Comparison of ENCODE assay signal across 14 mouse cellular contexts in the genomic region with DNA sequence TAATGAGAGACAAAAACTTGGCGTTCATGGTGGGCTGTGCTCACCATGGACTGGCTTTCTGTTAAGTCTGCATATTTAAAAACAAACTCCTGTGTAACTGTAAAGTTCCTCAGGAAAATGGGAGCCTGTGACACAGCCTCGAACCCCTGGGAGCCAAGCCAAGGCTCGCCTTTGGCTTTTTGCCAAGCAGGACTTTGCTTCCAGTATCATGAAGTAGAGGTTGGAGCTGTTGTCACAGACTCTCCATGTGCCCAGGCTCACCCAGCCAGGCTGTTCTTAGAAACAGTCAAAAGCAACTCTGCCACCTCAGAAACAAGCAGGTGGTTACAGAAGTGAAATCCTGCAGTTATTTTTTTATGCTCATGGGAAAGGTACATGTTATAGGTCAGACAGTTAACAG. TPM values are rescaled to one million over a fixed set of nuclear protein-coding genes. Genes with fewer than 3 reads are reported as not detected.
DNase-seq lines count a peak whose midpoint lies in the region; ATAC-seq and TF ChIP-seq lines count a peak whose summit lies in the region.
"Had no signal": no experiment of that assay in that cellular context is flagged by ENCODE, and none has a peak within 500 bp of the region (broad histone marks: within the 10 kb centered on the region; RNA-seq: fewer than 3 reads in every experiment).

No protein-coding gene starts in this region.

- no peak for TF ChIP-seq CTCF in lung, postnatal 0 days (IDR thresholded peaks at IDR 0.05)

- H3K4me3 ChIP-seq in lung, postnatal 0 days (ENCODE audit: low read depth, low read length), result no peak overlapping the region
- no peak overlapping the region for H3K4me3 ChIP-seq in intestine, embryonic 16.5 days (ENCODE audit: low read length)
- H3K4me3 ChIP-seq in stomach, embryonic 15.5 days (replicated peaks), result no peak overlapping the region
- H3K4me3 ChIP-seq: embryonic facial prominence, embryonic 15.5 days; lung, embryonic 15.5 days; myocyte had no signal

- 34% methylated on average over 3 of the region's 3 CpGs for WGBS in lung, postnatal 0 days
- 33% methylated on average over 3 of the region's 3 CpGs for WGBS in intestine, embryonic 16.5 days
- 33% methylated on average over 3 of the region's 3 CpGs for WGBS in stomach, embryonic 15.5 days

- H3K9ac ChIP-seq in lung, postnatal 0 days (replicated peaks; ENCODE audit: low read depth), result no peak overlapping the region
- H3K9ac ChIP-seq in intestine, embryonic 16.5 days (ENCODE audit: low read depth, low read length), result no peak overlapping the region
- no peak overlapping the region for H3K9ac ChIP-seq in stomach, embryonic 15.5 days
- H3K9ac ChIP-seq: embryonic facial prominence, embryonic 15.5 days; lung, embryonic 15.5 days had no signal

- no peaks in the 10 kb centered on the region for H3K36me3 ChIP-seq in lung, postnatal 0 days (ENCODE audit: insufficient read depth, low read length)
- H3K36me3 ChIP-seq in intestine, embryonic 16.5 days (ENCODE audit: control insufficient read depth, insufficient read depth, low read length), result no peaks in the 10 kb centered on the region
- no peaks in the 10 kb centered on the region for H3K36me3 ChIP-seq in stomach, embryonic 15.5 days
- H3K36me3 ChIP-seq: embryonic facial prominence, embryonic 15.5 days; lung, embryonic 15.5 days had no signal

- DNase-seq in gastrocnemius, adult 18-20 months (ENCODE audit: low spot score), result peak; percentile 11
- no peak for DNase-seq in gastrocnemius, adult 8-10 months (ENCODE audit: low spot score in 2 of 2)
- DNase-seq in lung, postnatal 10 days, result peak; percentile 43
- DNase-seq in lung, postnatal 0 days (ENCODE audit: low spot score), result no peak
- DNase-seq in left cerebral cortex, adult 18-20 months (ENCODE audit: low spot score in 2 of 2), result no peak
- DNase-seq in yolk sac, embryonic 10.5 days (ENCODE audit: low spot score), result no peak
- DNase-seq: right cerebral cortex, postnatal 14 days; thymus, adult 18-20 months had no signal

- ATAC-seq in lung, postnatal 0 days, result no peak
- ATAC-seq in intestine, embryonic 16.5 days, result peak; percentile 23; the same call in 1 of the 2 replicates
- ATAC-seq in stomach, embryonic 15.5 days (ENCODE audit: insufficient read depth, low FRiP score, low read depth), result no peak

- TF ChIP-seq EP300 in lung, postnatal 0 days (IDR thresholded peaks at IDR 0.05), result no peak

- no peaks in the 10 kb centered on the region for H3K4me1 ChIP-seq in lung, postnatal 0 days (ENCODE audit: insufficient read depth, low read depth, low read length)
- H3K4me1 ChIP-seq in intestine, embryonic 16.5 days (ENCODE audit: control insufficient read depth, insufficient read depth, low read length), result no peaks in the 10 kb centered on the region
- H3K4me1 ChIP-seq in stomach, embryonic 15.5 days, result no peaks in the 10 kb centered on the region

- no peaks in the 10 kb centered on the region for H3K9me3 ChIP-seq in lung, postnatal 0 days (ENCODE audit: low read length)
- H3K9me3 ChIP-seq in intestine, embryonic 16.5 days (ENCODE audit: control insufficient read depth, low read length), result no peaks in the 10 kb centered on the region
- no peaks in the 10 kb centered on the region for H3K9me3 ChIP-seq in stomach, embryonic 15.5 days
- H3K9me3 ChIP-seq: embryonic facial prominence, embryonic 15.5 days; lung, embryonic 15.5 days had no signal

- H3K4me2 ChIP-seq in lung, postnatal 0 days (replicated peaks; ENCODE audit: low read depth, low read length), result no peak overlapping the region
- H3K4me2 ChIP-seq in intestine, embryonic 16.5 days (ENCODE audit: low read depth, low read length), result no peak overlapping the region
- H3K4me2 ChIP-seq in stomach, embryonic 15.5 days, result no peak overlapping the region
- H3K4me2 ChIP-seq: embryonic facial prominence, embryonic 15.5 days; lung, embryonic 15.5 days had no signal

- H3K27ac ChIP-seq in lung, postnatal 0 days (ENCODE audit: low read length), result no peak overlapping the region
- no peak overlapping the region for H3K27ac ChIP-seq in intestine, embryonic 16.5 days (ENCODE audit: low read length)
- H3K27ac ChIP-seq in stomach, embryonic 15.5 days, result peak overlapping the region; percentile 58; the same call in 1 of the 2 replicates
- H3K27ac ChIP-seq: embryonic facial prominence, embryonic 15.5 days; lung, embryonic 15.5 days had no signal

- no peaks in the 10 kb centered on the region for H3K27me3 ChIP-seq in lung, postnatal 0 days (replicated peaks; ENCODE audit: insufficient read depth, low read length)
- no peaks in the 10 kb centered on the region for H3K27me3 ChIP-seq in intestine, embryonic 16.5 days (replicated peaks; ENCODE audit: control insufficient read depth, insufficient read depth, low read length)
- H3K27me3 ChIP-seq in stomach, embryonic 15.5 days (replicated peaks), result no peaks in the 10 kb centered on the region
- H3K27me3 ChIP-seq: embryonic facial prominence, embryonic 15.5 days; lung, embryonic 15.5 days had no signal

RNA-seq across cellular contexts. Expression of gene Arl11, which starts 18.9 kb away (rescaled TPM):
- under 1 TPM; 0.16 to 0.24 TPM for total RNA-seq in gastrocnemius, adult 18-20 months (2021)
- total RNA-seq in gastrocnemius, adult 8-10 months (2022), result under 1 TPM in 1 of 4 experiments, not detected in 3; 0.83 TPM
- polyA plus RNA-seq in lung, postnatal 0 days (2015; fragmentation: Nextera tagmentation; extraction: Ambion mirVana), result 4.6 and 5.0 TPM in 2 replicates
- 0.78 and 1.0 TPM in 2 replicates for polyA plus RNA-seq in intestine, embryonic 16.5 days (2015; fragmentation: Nextera tagmentation; extraction: Ambion mirVana)
- polyA plus RNA-seq in stomach, embryonic 15.5 days (2015; fragmentation: Nextera tagmentation; extraction: Ambion mirVana), result 1.0 and 1.2 TPM in 2 replicates
- total RNA-seq in left cerebral cortex, adult 18-20 months (2021), result under 1 TPM; 0.72 to 0.82 TPM
- polyA plus RNA-seq: myocyte had no signal

RNA-seq across cellular contexts. Expression of gene Sgcg, which starts 32.4 kb away (rescaled TPM):
- total RNA-seq in gastrocnemius, adult 18-20 months (2021), result 100 to 1,000 TPM; 119 to 130 TPM
- 100 to 1,000 TPM; 109 to 124 (median 115) TPM for total RNA-seq in gastrocnemius, adult 8-10 months (2022)
- polyA plus RNA-seq in lung, postnatal 0 days (2015; fragmentation: Nextera tagmentation; extraction: Ambion mirVana), result 4.2 and 6.1 TPM in 2 replicates
- 1.7 and 1.8 TPM in 2 replicates for polyA plus RNA-seq in intestine, embryonic 16.5 days (2015; fragmentation: Nextera tagmentation; extraction: Ambion mirVana)
- polyA plus RNA-seq in stomach, embryonic 15.5 days (2015; fragmentation: Nextera tagmentation; extraction: Ambion mirVana), result 0.78 and 1.3 TPM in 2 replicates
- under 1 TPM in 1 of 2 experiments, not detected in 1; 0.40 TPM for total RNA-seq in left cerebral cortex, adult 18-20 months (2021)
- total RNA-seq: left cerebral cortex, postnatal 14 days had no signal

Comparison
In these comparisons a context has a peak if more than half of its experiments do, and no peak if none do; other contexts are left out.
1. DNase-seq: peak in gastrocnemius, adult 18-20 months (single experiment) and lung, postnatal 10 days (single experiment); none in gastrocnemius, adult 8-10 months (0 of 2), lung, postnatal 0 days (single experiment), left cerebral cortex, adult 18-20 months (0 of 2) and yolk sac, embryonic 10.5 days (single experiment).
2. RNA of gene Sgcg, which starts 32.4 kb away (total RNA-seq): 119 to 130 TPM in gastrocnemius, adult 18-20 months and 109 to 124 TPM in gastrocnemius, adult 8-10 months; 0.40 TPM in left cerebral cortex, adult 18-20 months; every median in the first group is over 10 times any median in the second.